Mouse (Mus musculus): ENCODE measurements around the gene Eif1ax. TPM values are rescaled to one million over a fixed set of nuclear protein-coding genes. Genes with fewer than 3 reads are reported as not detected.
"Not testable (repeated sequence)": the region's sequence is repeated elsewhere in the genome, so short reads cannot be mapped to it uniquely, and the experiment has no call there.

Gene Eif1ax
- polyA plus RNA-seq, 1 experiment = 59.0 TPM

- no peaks in the 10 kb centered on the region; the same call in 1 of the 2 replicates for H3K4me1 ChIP-seq (ENCODE audit: control insufficient read depth)
- no peak overlapping the region for H3K4me3 ChIP-seq (replicated peaks)
- peaks cover 14% of the 10 kb centered on the region for H3K9me3 ChIP-seq (ENCODE audit: control insufficient read depth, low read length)
- H3K36me3 ChIP-seq (ENCODE audit: control insufficient read depth) = no peaks in the 10 kb centered on the region
- TF ChIP-seq GATA1 (IDR thresholded peaks at IDR 0.05; ENCODE audit: low read length) (no peak), TAL1 (IDR thresholded peaks at IDR 0.05; ENCODE audit: low read length) (no peak)
- H3K27me3 ChIP-seq (ENCODE audit: control insufficient read depth) = peaks cover 57% of the 10 kb centered on the region
These were observed 43.1 kb downstream of the Eif1ax start for GRCm38 (mm10) chrX:159414829-159415673.

GRCm38 (mm10) chrX:159430507-159430906 is 58.5 kb downstream of the Eif1ax start:
- not testable (repeated sequence) for H3K27me3 ChIP-seq (ENCODE audit: control insufficient read depth); H3K4me3 ChIP-seq (replicated peaks); H3K4me1 ChIP-seq (ENCODE audit: control insufficient read depth); H3K36me3 ChIP-seq (ENCODE audit: control insufficient read depth); H3K9me3 ChIP-seq (ENCODE audit: control insufficient read depth, low read length)

Other genes starting within 250 kb of the Eif1ax start
- 0.13 TPM in 2 replicates for gene Rps6ka3, start 161.9 kb upstream of the Eif1ax start, polyA plus RNA-seq (2012)
- gene Map7d2, start 42.4 kb downstream of the Eif1ax start, polyA plus RNA-seq (2012) = not detected in 2 replicates
- gene Bclaf3, start 154.5 kb downstream of the Eif1ax start, polyA plus RNA-seq (2012) = 0.11 and 0.13 TPM in 2 replicates